Mouse (Mus musculus) liver, embryonic 14.5 days (tissue): ENCODE results near the gene Cym. TPM values are rescaled to one million over a fixed set of nuclear protein-coding genes. Genes with fewer than 3 reads are reported as not detected.

ENCODE experiments used
- ATAC-seq: fragments of 200-750 bp; cut with Nextera tagmentation; 2 replicates; pipeline ENCODE4 v1.8.0; 2017; ENCODE audit warnings: moderate number of reproducible peaks, mild to moderate bottlenecking, moderate library complexity; ENCODE audit not compliant: insufficient read depth
- DNase-seq, 3 experiments: peaks; one replicate each; pipeline ENCODE4 v3.0.0-alpha.2; 2012 to 2013; ENCODE audit warnings: low read depth in 3 of 3, low spot score in 3 of 3
- H3K27ac ChIP-seq: fragments of 300-500 bp; sonication (generic); 2 replicates; pipeline ENCODE4 v1.5.1; 2014; ENCODE audit warnings: moderate library complexity, mild to moderate bottlenecking, control low read depth, inconsistent platforms
- H3K27me3 ChIP-seq: fragments of 300-500 bp; sonication (generic); 2 replicates; pipeline ENCODE4 v1.6.1; 2014; ENCODE audit warnings: mild to moderate bottlenecking, low read length, moderate library complexity; ENCODE audit not compliant: control insufficient read depth, insufficient read depth
- H3K36me3 ChIP-seq: fragments of 300-500 bp; sonication (generic); replicated peaks from 2 replicates; pipeline ENCODE4 v1.6.1; 2014; ENCODE audit warnings: low read depth; ENCODE audit not compliant: control insufficient read depth, insufficient read depth
- H3K4me1 ChIP-seq, 2 experiments: fragments of 200-500 bp in 1 of 2; fragments of 300-500 bp in 1 of 2; sonication (generic) in 1 of 2; replicated peaks; 2 replicates each; pipeline ENCODE4 v1.6.1; 2012 to 2014; ENCODE audit warnings: antibody characterized with exemption in 1 of 2, inconsistent platforms in 1 of 2, low read length in 1 of 2; ENCODE audit not compliant: control insufficient read depth in 2 of 2, insufficient read depth in 2 of 2
- H3K4me2 ChIP-seq: fragments of 300-500 bp; sonication (generic); 2 replicates; pipeline ENCODE4 v1.6.1; 2014; ENCODE audit warnings: low read depth, mild to moderate bottlenecking, control low read depth, moderate library complexity
- H3K4me3 ChIP-seq, 2 experiments: fragments of 200-500 bp in 1 of 2; fragments of 300-500 bp in 1 of 2; sonication (generic) in 1 of 2; 2 replicates each; pipeline ENCODE4 v1.5.1; 2012 to 2014; ENCODE audit warnings: low read depth in 2 of 2, low read length in 2 of 2, mild to moderate bottlenecking in 2 of 2, control low read depth in 1 of 2, inconsistent platforms in 1 of 2, moderate library complexity in 1 of 2; ENCODE audit not compliant: insufficient read depth in 1 of 2
- H3K9ac ChIP-seq: fragments of 300-500 bp; sonication (generic); replicated peaks from 2 replicates; pipeline ENCODE4 v1.6.1; 2014; ENCODE audit warnings: mild to moderate bottlenecking, control low read depth, moderate library complexity
- H3K9me3 ChIP-seq: fragments of 300-500 bp; sonication (generic); 2 replicates; pipeline ENCODE4 v1.6.1; 2016; ENCODE audit warnings: low read length, mixed read lengths; ENCODE audit not compliant: control insufficient read depth
- CTCF ChIP-seq: IDR thresholded peaks from 2 replicates; pipeline ENCODE4 v1.5.1; 2016; ENCODE audit warnings: antibody characterized with exemption, low read depth, control low read depth
- EP300 ChIP-seq: IDR thresholded peaks from 2 replicates; pipeline ENCODE4 v1.6.1; 2016; ENCODE audit warnings: antibody characterized with exemption, low read depth
- WGBS: fragments of 180-500 bp; shearing (Covaris S2); extraction: QIAGEN DNeasy Blood & Tissue Kit; methylation state at CpG from one replicate; pipeline ENCODE4 v1.1.7; 2014; ENCODE audit not compliant: insufficient replicate concordance; 5-methylcytosine and 5-hydroxymethylcytosine counted together
- polyA plus RNA-seq, 2 experiments: library from polyadenylated mRNA; depleted of rRNA in 1 of 2; stranded (reverse) in 1 of 2; unstranded in 1 of 2; fragments of >200 nt; fragmentation: Nextera tagmentation in 1 of 2; extraction: Ambion mirVana in 1 of 2; gene quantifications; 2 replicates each; pipeline versions ENCODE4 v1.2.1 to v1.2.3; 2012 to 2014

Gene Cym
- polyA plus RNA-seq (2012; rRNA removed) (0.05 and 0.08 TPM in 2 replicates), polyA plus RNA-seq (2014; fragmentation: Nextera tagmentation; extraction: Ambion mirVana) (0.20 TPM in 1 of 2 replicates, not detected in the other)

- Histone ChIP-seq H3K4me1 (no peaks in the 10 kb centered on the region), H3K27ac (no peak within 1 kb of the TSS), H3K4me2 (no peak within 1 kb of the TSS), H3K27me3 (no peaks in the 10 kb centered on the region), H3K4me3 (no peak within 1 kb of the TSS), H3K9ac (no peak within 1 kb of the TSS), H3K9me3 (no peaks in the 10 kb centered on the region), H3K36me3 (no peaks in the 10 kb centered on the region)
- no peak for DNase-seq
- WGBS = 58% methylated on average over 10 of the region's 10 CpGs
- TF ChIP-seq CTCF (no peak), EP300 (no peak)
- ATAC-seq = no peak
These were observed at the start of gene Cym for GRCm38 (mm10) chr3:107221608-107222007. Cym (minus strand) TSS chr3:107221732.

- Histone ChIP-seq H3K9me3 (no peaks in the 10 kb centered on the region), H3K9ac (no peak overlapping the region), H3K4me3 (no peak overlapping the region), H3K27ac (no peak overlapping the region), H3K4me1 (no peaks in the 10 kb centered on the region), H3K36me3 (no peaks in the 10 kb centered on the region), H3K4me2 (no peak overlapping the region), H3K27me3 (no peaks in the 10 kb centered on the region)
- TF ChIP-seq EP300 (no peak), CTCF (no peak)
- DNase-seq (no peak), ATAC-seq (no peak)
- WGBS = 64% methylated on average over 2 of the region's 2 CpGs
These were observed 45.3 kb upstream of the Cym start for GRCm38 (mm10) chr3:107266814-107267345.

DNA sequence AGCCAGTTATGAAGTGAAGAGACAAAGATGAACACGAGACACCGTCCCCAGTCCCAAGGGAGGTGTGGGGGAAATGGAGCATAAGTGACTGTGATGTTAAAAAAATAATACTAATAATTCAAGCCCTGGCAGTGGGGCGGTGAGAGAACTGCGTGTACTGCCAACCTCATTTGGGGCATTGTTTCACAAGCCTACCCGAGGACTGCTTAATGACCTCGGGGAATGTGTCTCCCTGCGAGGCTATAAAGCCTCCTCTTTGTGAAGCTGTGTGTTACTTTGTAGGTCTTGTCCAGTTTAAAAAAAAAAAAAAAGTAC lies 40.3 kb upstream of the Cym start:
- TF ChIP-seq EP300 (no peak), CTCF (no peak)
- DNase-seq = no peak
- Histone ChIP-seq H3K9me3 (no peaks in the 10 kb centered on the region), H3K4me2 (no peak overlapping the region), H3K36me3 (no peaks in the 10 kb centered on the region), H3K27me3 (no peaks in the 10 kb centered on the region), H3K4me3 (no peak overlapping the region), H3K4me1 (no peaks in the 10 kb centered on the region), H3K27ac (no peak overlapping the region), H3K9ac (no peak overlapping the region)
- 58% methylated on average over 7 of the region's 7 CpGs for WGBS
- ATAC-seq = no peak

DNA sequence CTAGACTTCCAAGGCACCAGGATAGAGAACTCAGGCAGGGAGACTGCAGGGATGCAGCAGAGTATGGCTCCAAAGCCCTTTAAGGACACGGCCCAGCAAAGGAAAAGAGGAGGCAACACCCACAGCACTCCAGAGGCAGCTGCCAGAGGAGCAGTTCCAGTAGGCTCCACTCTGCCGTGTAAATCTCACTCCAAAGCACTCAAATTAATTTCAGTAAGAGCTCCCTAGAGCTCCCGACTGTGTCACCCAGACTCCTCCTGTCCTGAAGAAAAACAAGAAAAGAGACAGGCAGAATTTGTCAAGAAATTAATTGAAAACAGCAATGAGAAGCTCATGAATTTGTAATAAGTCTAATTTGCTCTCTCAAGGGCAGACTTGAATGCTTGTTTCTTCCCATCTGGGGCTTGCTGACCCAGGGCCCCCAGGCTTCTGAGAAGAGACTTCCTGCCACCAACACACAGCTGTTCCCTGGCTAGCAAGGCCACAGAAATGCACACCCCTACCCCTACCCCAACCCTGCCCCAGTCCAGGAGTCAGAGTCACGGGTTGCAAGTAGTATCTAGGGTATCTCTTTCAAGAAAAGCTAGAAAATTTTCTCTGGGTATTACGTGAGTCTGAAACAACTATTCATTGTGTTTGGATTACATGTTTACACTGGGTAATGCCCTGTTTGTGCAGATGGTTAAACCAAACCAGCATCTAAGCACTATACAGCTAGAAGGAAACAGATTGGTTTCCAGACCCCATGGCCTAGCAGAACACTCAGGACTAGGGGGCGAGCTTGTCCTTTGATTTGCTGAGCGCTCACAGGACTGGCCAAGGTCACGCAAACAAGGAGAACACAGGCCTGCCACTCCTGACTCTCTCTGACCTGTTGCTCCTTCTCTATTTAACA lies 39.7 kb upstream of the Cym start:
- Histone ChIP-seq H3K4me3 (no peak overlapping the region), H3K9me3 (no peaks in the 10 kb centered on the region), H3K27ac (no peak overlapping the region), H3K4me2 (no peak overlapping the region), H3K4me1 (no peaks in the 10 kb centered on the region), H3K27me3 (no peaks in the 10 kb centered on the region), H3K36me3 (no peaks in the 10 kb centered on the region), H3K9ac (no peak overlapping the region)
- WGBS = 50% methylated on average over 8 of the region's 8 CpGs
- no peak for ATAC-seq
- TF ChIP-seq EP300 (no peak), CTCF (no peak)
- no peak for DNase-seq

DNA sequence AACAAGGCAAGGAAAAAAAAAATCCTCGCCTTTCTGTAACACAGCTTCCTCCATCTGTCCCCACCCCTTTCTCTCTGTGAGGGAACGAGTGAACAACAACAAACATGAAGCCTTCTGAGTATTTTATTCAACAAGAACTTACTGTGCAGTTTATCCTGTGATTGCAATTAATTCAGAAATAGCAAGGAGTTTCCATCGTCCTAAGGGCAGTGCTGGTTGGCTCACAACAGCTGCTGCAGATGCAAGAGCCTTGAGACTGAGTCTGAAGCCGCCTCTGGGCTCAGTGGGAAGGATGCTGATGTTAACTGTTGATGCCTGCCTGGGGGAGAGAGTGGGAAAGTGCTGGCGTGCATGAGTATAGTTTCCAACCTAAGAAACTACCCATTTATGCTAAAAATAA lies 36.4 kb upstream of the Cym start:
- DNase-seq (no peak), ATAC-seq (no peak)
- 39% methylated on average over 5 of the region's 5 CpGs for WGBS
- Histone ChIP-seq H3K4me2 (no peak overlapping the region), H3K27me3 (no peaks in the 10 kb centered on the region), H3K4me3 (no peak overlapping the region), H3K9me3 (no peaks in the 10 kb centered on the region), H3K9ac (no peak overlapping the region), H3K4me1 (no peaks in the 10 kb centered on the region), H3K36me3 (no peaks in the 10 kb centered on the region), H3K27ac (no peak overlapping the region)
- no peak for TF ChIP-seq EP300
